Mouse (Mus musculus) neural tube, postnatal 0 days (tissue): ENCODE results near the gene Nudt19. TPM values are rescaled to one million over a fixed set of nuclear protein-coding genes. Genes with fewer than 3 reads are reported as not detected.

Source experiments
- polyA plus RNA-seq: library from polyadenylated mRNA; unstranded; fragments of >200 nt; fragmentation: Nextera tagmentation; extraction: Ambion mirVana; gene quantifications from 2 replicates; pipeline ENCODE4 v1.2.1, GENCODE M21; 2015

The Nudt19 gene
- 162 and 175 TPM in 2 replicates for polyA plus RNA-seq

DNA sequence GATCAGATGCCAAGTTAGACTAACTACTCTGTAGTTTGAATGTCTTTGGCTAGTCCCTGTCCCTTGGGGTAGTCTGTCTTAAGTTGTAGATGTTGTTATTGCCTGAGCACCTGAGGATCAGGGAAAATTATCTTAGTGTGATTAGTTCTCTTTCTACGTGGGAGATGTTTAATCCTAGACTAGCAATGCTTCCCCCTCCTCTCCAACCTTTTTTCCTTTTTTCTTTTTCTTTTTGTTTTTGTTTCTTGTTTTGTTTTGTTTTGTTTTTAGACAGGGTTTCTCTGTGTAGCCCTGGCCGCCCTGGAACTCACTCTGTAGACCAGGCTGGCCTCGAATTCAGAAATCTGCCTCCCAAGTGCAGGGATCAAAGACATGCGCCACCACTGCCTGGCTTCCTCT lies at the start of gene Nudt19:
TSS of gene Nudt19 (minus strand) at position 100 of the 399 bp plus-strand sequence.

DNA sequence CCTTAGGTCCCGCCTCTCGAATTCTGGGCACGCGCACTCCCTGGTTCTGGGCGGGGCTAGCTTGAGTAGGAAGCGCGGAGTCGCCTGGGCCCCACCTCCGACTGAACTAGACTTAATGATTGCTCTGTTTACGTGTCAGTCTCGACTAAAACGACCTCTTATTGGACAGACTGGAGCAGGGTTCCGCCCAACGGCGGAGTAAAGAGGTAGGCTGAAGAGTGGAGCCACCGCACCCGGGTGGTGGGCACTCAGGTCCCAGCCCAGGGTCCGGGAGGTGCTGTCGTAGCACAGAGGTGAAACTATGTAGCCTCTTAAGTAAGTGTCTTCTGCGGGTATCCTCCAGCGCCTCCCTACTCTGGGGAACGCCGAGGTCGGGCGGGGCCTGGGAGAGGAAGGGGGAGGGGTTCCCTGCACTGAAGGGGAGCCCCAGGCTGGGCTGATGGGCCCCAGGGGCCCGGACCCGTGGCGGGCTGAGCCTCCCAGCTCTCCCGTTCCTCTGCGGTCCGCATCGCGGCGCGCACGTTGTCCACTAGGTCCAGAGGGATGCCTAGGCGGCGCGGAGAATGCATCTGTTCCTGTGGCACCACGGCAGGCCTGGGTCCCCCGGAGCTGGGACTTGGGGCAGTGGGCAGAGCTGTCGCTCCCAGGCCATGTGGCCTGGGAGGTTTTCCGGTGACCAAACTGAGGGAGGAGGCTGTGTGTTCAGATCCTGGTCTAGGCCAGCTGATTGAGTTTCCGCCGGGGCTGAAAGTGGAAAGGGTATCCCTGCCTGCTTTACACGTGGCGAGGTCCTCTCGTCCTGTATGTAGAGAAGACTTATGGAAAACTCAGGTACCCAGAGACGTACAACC lies 30.2 kb upstream of the Nudt19 start, which contains the start of gene Ankrd27:
TSS of gene Ankrd27 (plus strand) at position 190 of the 851 bp plus-strand sequence.

DNA sequence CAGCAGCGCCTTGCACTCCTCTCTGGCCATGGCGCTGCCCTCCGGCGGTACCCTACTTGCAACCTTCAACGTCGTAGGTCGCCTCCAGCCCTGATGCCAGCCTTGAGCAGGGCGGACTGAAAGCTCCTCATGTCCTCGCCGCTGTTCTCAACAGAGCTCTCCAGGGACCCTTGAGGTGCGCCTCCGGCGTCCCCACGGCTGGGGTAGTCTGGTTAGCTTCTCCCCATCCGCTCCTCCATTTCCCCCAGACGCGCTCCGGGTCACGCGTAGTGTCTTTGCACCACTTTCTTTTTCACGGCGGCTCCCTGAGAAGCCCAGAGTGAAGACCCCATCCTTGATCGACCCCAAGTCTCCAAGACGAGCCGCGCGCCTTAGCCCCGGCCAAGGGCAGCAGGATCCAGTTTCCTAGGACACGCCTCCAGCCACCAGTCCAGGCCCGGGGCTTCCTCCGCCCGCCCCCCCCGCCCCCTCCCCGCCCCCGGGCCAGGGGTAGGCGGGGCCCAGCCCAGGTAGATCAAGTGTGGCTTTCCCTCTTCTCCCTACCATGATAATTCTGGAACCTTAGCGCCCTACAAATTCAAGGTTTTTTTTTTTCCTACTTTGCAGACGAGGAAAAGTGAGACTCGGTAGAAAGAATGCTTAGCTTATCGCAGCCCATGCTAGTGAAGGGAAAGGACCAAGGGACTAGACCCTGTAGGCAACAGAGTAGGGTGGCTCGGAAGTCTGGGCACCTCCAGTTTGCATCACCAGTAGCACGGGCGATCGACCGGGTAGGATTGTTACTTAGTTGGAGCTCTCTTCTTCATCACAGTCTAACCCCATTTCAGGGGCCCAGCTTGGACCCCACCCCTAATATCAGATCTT lies 29.3 kb upstream of the Nudt19 start, which contains the start of gene Rgs9bp:
TSS of gene Rgs9bp (minus strand) at position 392 of the 864 bp plus-strand sequence.

DNA sequence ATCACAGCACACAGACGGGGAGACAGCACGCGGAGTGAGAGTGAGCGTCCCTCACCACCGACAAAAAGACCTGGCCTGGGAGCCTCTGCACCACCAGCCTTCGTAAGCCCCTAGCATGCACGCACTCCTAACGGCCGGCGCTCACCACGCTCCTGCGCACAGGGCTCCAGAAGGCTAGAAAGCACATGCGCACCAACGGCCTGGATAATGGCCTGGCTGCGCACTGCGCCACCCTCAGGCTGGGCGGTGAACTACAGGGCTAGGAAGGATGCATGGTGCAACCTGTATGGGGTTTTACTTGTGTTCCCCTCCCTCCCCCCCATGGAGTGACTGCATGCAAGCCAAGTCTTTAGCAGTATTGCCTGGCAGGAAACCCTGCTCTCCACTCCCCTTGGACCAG lies 18.5 kb downstream of the Nudt19 start, which contains the start of gene Tdrd12:
TSS of gene Tdrd12 (minus strand) at position 184 of the 400 bp plus-strand sequence.

Other genes starting within 250 kb of the Nudt19 start
- gene Gpatch1, start 237.9 kb downstream of the Nudt19 start, polyA plus RNA-seq: 17.7 and 18.7 TPM in 2 replicates
- 4.4 and 5.0 TPM in 2 replicates for gene Rhpn2, start 222.1 kb downstream of the Nudt19 start, polyA plus RNA-seq
- gene Faap24, start 159.5 kb downstream of the Nudt19 start, polyA plus RNA-seq: 12.3 and 12.4 TPM in 2 replicates
- gene Cep89, start 159.3 kb downstream of the Nudt19 start, polyA plus RNA-seq: 19.2 and 20.0 TPM in 2 replicates
- gene Slc7a9, start 107.5 kb downstream of the Nudt19 start, polyA plus RNA-seq: 0.25 TPM in 1 of 2 replicates, not detected in the other
- gene Tdrd12, start 18.6 kb downstream of the Nudt19 start, polyA plus RNA-seq: 0.69 and 0.86 TPM in 2 replicates
- 0.10 and 0.23 TPM in 2 replicates for gene Rgs9bp, start 29.3 kb upstream of the Nudt19 start, polyA plus RNA-seq
- gene Ankrd27, start 29.9 kb upstream of the Nudt19 start, polyA plus RNA-seq: 14.7 and 15.6 TPM in 2 replicates
- gene Pdcd5, start 91.2 kb upstream of the Nudt19 start, polyA plus RNA-seq: 245 and 254 TPM in 2 replicates
- 35.9 and 43.8 TPM in 2 replicates for gene Dpy19l3, start 198.2 kb upstream of the Nudt19 start, polyA plus RNA-seq
- gene Zfp507, start 246.7 kb upstream of the Nudt19 start, polyA plus RNA-seq: 7.9 and 9.4 TPM in 2 replicates